Comparison of ENCODE assay signal across 11 mouse cellular contexts in genomic region chr6:52202362-52203120, GRCm38 (mm10). TPM values are rescaled to one million over a fixed set of nuclear protein-coding genes. Genes with fewer than 3 reads are reported as not detected.
DNase-seq lines count a peak whose midpoint lies in the region; ATAC-seq lines count a peak whose summit lies in the region.
"Had no signal": no experiment of that assay in that cellular context is flagged by ENCODE, and none has a peak within 500 bp of the region (broad histone marks: within the 10 kb centered on the region; RNA-seq: fewer than 3 reads in every experiment).

No protein-coding gene starts in this region.

- ATAC-seq in heart, embryonic 16.5 days (replicated peaks; ENCODE audit: extremely low read depth, insufficient read depth, low FRiP score): no peak
- ATAC-seq in neural tube, embryonic 14.5 days (ENCODE audit: low read depth): no peak

- H3K27me3 ChIP-seq in heart, embryonic 16.5 days (ENCODE audit: control insufficient read depth, insufficient read depth, low read length): peaks cover 80% of the 10 kb centered on the region
- no peaks in the 10 kb centered on the region for H3K27me3 ChIP-seq in neural tube, embryonic 14.5 days (ENCODE audit: control insufficient read depth, insufficient read depth, low read length)

- H3K4me2 ChIP-seq in heart, embryonic 16.5 days (ENCODE audit: low read depth, low read length): peak overlapping the region; percentile 1; the same call in 1 of the 2 replicates
- H3K4me2 ChIP-seq in neural tube, embryonic 14.5 days (ENCODE audit: low read depth, low read length): peak overlapping the region; percentile 99

- WGBS in heart, embryonic 16.5 days: 8% methylated on average over 22 of the region's 22 CpGs
- WGBS in neural tube, embryonic 14.5 days: 6% methylated on average over 22 of the region's 22 CpGs

- no peak overlapping the region for H3K27ac ChIP-seq in heart, embryonic 16.5 days (ENCODE audit: low read length)
- H3K27ac ChIP-seq in neural tube, embryonic 14.5 days (ENCODE audit: low read depth, low read length): peak overlapping the region; percentile 92
- H3K27ac ChIP-seq: embryonic facial prominence, embryonic 12.5 days had no signal

- H3K4me1 ChIP-seq in heart, embryonic 16.5 days (ENCODE audit: control insufficient read depth, insufficient read depth, low read length): peaks cover 3% of the 10 kb centered on the region; the same call in 1 of the 2 replicates
- H3K4me1 ChIP-seq in neural tube, embryonic 14.5 days (ENCODE audit: control insufficient read depth, insufficient read depth, low read length): peaks cover 84% of the 10 kb centered on the region

- peak; percentile 20 for DNase-seq in kidney, adult 11 months
- no peak for DNase-seq in kidney, adult 9 months
- peak; percentile 52 to 58 for DNase-seq in kidney, postnatal 4 days
- no peak for DNase-seq in layer of hippocampus, postnatal 10 days (ENCODE audit: low spot score in 2 of 2)
- no peak for DNase-seq in left cerebral cortex, adult 18-20 months (ENCODE audit: low spot score in 2 of 2)
- DNase-seq in left cerebral cortex, adult 8-10 months (ENCODE audit: low spot score in 2 of 2): no peak
- DNase-seq: right cerebral cortex, postnatal 4 days had no signal

- peak overlapping the region; percentile 45 for H3K4me3 ChIP-seq in heart, embryonic 16.5 days (ENCODE audit: low read length)
- peak overlapping the region; percentile 88 for H3K4me3 ChIP-seq in neural tube, embryonic 14.5 days (ENCODE audit: low read depth, low read length)

- H3K9ac ChIP-seq in heart, embryonic 16.5 days (ENCODE audit: low read length): no peak overlapping the region
- peak overlapping the region; percentile 98 for H3K9ac ChIP-seq in neural tube, embryonic 14.5 days (replicated peaks; ENCODE audit: low read depth, low read length)
- H3K9ac ChIP-seq: embryonic facial prominence, embryonic 12.5 days had no signal

- H3K9me3 ChIP-seq in heart, embryonic 16.5 days (replicated peaks; ENCODE audit: control insufficient read depth, low read length): no peaks in the 10 kb centered on the region
- no peaks in the 10 kb centered on the region for H3K9me3 ChIP-seq in neural tube, embryonic 14.5 days (ENCODE audit: control insufficient read depth, low read length)
- H3K9me3 ChIP-seq: embryonic facial prominence, embryonic 12.5 days had no signal

- H3K36me3 ChIP-seq in heart, embryonic 16.5 days (ENCODE audit: control insufficient read depth, insufficient read depth): no peaks in the 10 kb centered on the region
- H3K36me3 ChIP-seq in neural tube, embryonic 14.5 days (ENCODE audit: control insufficient read depth, insufficient read depth, low read length): peaks cover 48% of the 10 kb centered on the region
- H3K36me3 ChIP-seq: embryonic facial prominence, embryonic 12.5 days had no signal

RNA-seq across cellular contexts. Expression of gene Hoxa5, which starts 1.8 kb away (rescaled TPM):
- 1.3 and 3.3 TPM in 2 replicates for polyA plus RNA-seq in heart, embryonic 16.5 days (2015; fragmentation: Nextera tagmentation; extraction: Ambion mirVana)
- polyA plus RNA-seq in neural tube, embryonic 14.5 days (2014; fragmentation: Nextera tagmentation; extraction: Ambion mirVana): 20.9 and 30.6 TPM in 2 replicates
- not detected for total RNA-seq in layer of hippocampus, postnatal 10 days (2021)
- not detected for total RNA-seq in left cerebral cortex, adult 18-20 months (2021)
- not detected for total RNA-seq in left cerebral cortex, adult 8-10 months (2022)

RNA-seq across cellular contexts. Expression of gene Hoxa6, which starts 6.0 kb away (rescaled TPM):
- polyA plus RNA-seq in heart, embryonic 16.5 days (2015; fragmentation: Nextera tagmentation; extraction: Ambion mirVana): not detected in 2 replicates
- polyA plus RNA-seq in neural tube, embryonic 14.5 days (2014; fragmentation: Nextera tagmentation; extraction: Ambion mirVana): 10.1 and 15.7 TPM in 2 replicates
- not detected for total RNA-seq in layer of hippocampus, postnatal 10 days (2021)
- total RNA-seq in left cerebral cortex, adult 18-20 months (2021): not detected
- not detected for total RNA-seq in left cerebral cortex, adult 8-10 months (2022)
- total RNA-seq: ES-E14 had no signal
- polyA plus RNA-seq: embryonic facial prominence, embryonic 12.5 days had no signal

RNA-seq across cellular contexts. Expression of gene Hoxa3, which starts 10.6 kb away (rescaled TPM):
- 0.89 and 1.3 TPM in 2 replicates for polyA plus RNA-seq in heart, embryonic 16.5 days (2015; fragmentation: Nextera tagmentation; extraction: Ambion mirVana)
- 10.8 and 13.4 TPM in 2 replicates for polyA plus RNA-seq in neural tube, embryonic 14.5 days (2014; fragmentation: Nextera tagmentation; extraction: Ambion mirVana)
- not detected for total RNA-seq in layer of hippocampus, postnatal 10 days (2021)
- not detected for total RNA-seq in left cerebral cortex, adult 18-20 months (2021)
- total RNA-seq in left cerebral cortex, adult 8-10 months (2022): not detected

RNA-seq across cellular contexts. Expression of gene Gm28308, which starts 10.6 kb away (rescaled TPM):
- not detected in 2 replicates for polyA plus RNA-seq in heart, embryonic 16.5 days (2015; fragmentation: Nextera tagmentation; extraction: Ambion mirVana)
- polyA plus RNA-seq in neural tube, embryonic 14.5 days (2014; fragmentation: Nextera tagmentation; extraction: Ambion mirVana): 4.2 TPM in 1 of 2 replicates, not detected in the other
- total RNA-seq in layer of hippocampus, postnatal 10 days (2021): not detected
- total RNA-seq in left cerebral cortex, adult 18-20 months (2021): not detected
- total RNA-seq in left cerebral cortex, adult 8-10 months (2022): not detected
- polyA plus RNA-seq: embryonic facial prominence, embryonic 12.5 days had no signal

RNA-seq across cellular contexts. Expression of gene Hoxa4, which starts 11.0 kb away (rescaled TPM):
- polyA plus RNA-seq in heart, embryonic 16.5 days (2015; fragmentation: Nextera tagmentation; extraction: Ambion mirVana): 0.54 TPM in 1 of 2 replicates, not detected in the other
- 1.6 and 2.7 TPM in 2 replicates for polyA plus RNA-seq in neural tube, embryonic 14.5 days (2014; fragmentation: Nextera tagmentation; extraction: Ambion mirVana)
- total RNA-seq in layer of hippocampus, postnatal 10 days (2021): not detected
- total RNA-seq in left cerebral cortex, adult 18-20 months (2021): not detected
- not detected for total RNA-seq in left cerebral cortex, adult 8-10 months (2022)
- polyA plus RNA-seq: embryonic facial prominence, embryonic 12.5 days had no signal

Comparison
In these comparisons a context has a peak if more than half of its experiments do, and no peak if none do; other contexts are left out.
1. DNase-seq: peak in kidney, adult 11 months (single experiment) and kidney, postnatal 4 days (2 of 2); none in kidney, adult 9 months (single experiment), layer of hippocampus, postnatal 10 days (0 of 2), left cerebral cortex, adult 18-20 months (0 of 2) and left cerebral cortex, adult 8-10 months (0 of 2).